Mouse (Mus musculus): ENCODE results near the gene Lamc3. TPM values are rescaled to one million over a fixed set of nuclear protein-coding genes. Genes with fewer than 3 reads are reported as not detected.

Lamc3 gene
- polyA plus RNA-seq, 1 experiment: not detected

DNA sequence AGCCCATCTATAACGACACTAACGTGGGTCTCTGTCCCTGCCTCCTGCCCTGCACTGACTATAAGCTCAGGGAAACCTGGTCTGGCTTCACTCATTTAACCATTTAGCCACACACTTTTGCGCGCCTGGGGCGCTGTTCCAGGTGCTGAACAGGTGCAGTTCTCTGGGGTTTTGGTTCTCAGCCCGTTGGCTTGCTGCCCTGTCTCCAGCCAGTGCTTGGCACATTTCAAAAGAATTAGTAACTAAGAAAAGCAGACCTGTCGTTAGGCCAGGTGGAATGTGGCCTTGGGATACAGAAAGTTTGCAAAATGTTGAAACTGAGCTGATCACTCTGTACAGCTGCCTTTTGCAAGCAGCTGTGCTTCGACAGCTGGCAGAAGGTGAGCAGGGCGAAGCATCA is 37.7 kb downstream of the Lamc3 start:
- no peak overlapping the region for H3K4me3 ChIP-seq (replicated peaks; ENCODE audit: control insufficient read depth, low read depth, low read length)
- no peak overlapping the region for H3K27ac ChIP-seq (ENCODE audit: control insufficient read depth, insufficient read depth, low read depth, low read length, poor library complexity)
- 26% methylated on average over 9 of the region's 9 CpGs for WGBS
- no peaks in the 10 kb centered on the region for H3K4me1 ChIP-seq (ENCODE audit: control insufficient read depth, insufficient read depth, low read length)
- no peak for TF ChIP-seq CTCF (IDR thresholded peaks at IDR 0.05; ENCODE audit: control insufficient read depth, insufficient read depth, low read length)
- no peak for TF ChIP-seq POLR2A (IDR thresholded peaks at IDR 0.05; ENCODE audit: borderline replicate concordance, control insufficient read depth, low read depth, low read length)

DNA sequence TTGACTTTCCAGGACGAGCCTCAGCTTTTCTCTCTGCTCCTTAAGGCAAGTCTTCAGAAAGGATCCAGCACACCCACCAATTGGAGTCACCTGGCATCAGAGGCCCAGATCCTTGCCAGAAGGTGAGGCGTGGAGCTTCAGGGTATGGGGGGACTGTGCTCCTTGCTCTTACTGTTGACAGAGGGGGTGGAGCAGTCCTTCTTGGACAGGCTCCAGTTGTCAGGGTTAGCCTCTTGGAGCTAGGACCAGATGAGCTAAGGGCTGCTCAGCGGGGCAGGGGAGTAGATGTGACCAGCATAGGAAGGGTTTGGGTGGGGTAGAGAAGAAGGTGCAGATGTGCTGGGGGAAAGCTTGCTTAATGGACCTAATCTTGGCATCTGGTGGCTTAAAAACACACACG is 38.8 kb downstream of the Lamc3 start:
- H3K4me3 ChIP-seq (replicated peaks; ENCODE audit: control insufficient read depth, low read depth, low read length): no peak overlapping the region
- H3K27ac ChIP-seq (ENCODE audit: control insufficient read depth, insufficient read depth, low read depth, low read length, poor library complexity): no peak overlapping the region
- TF ChIP-seq CTCF (IDR thresholded peaks at IDR 0.05; ENCODE audit: control insufficient read depth, insufficient read depth, low read length): no peak
- no peak for TF ChIP-seq POLR2A (IDR thresholded peaks at IDR 0.05; ENCODE audit: borderline replicate concordance, control insufficient read depth, low read depth, low read length)
- 51% methylated on average over 4 of the region's 4 CpGs for WGBS
- H3K4me1 ChIP-seq (ENCODE audit: control insufficient read depth, insufficient read depth, low read length): no peaks in the 10 kb centered on the region

DNA sequence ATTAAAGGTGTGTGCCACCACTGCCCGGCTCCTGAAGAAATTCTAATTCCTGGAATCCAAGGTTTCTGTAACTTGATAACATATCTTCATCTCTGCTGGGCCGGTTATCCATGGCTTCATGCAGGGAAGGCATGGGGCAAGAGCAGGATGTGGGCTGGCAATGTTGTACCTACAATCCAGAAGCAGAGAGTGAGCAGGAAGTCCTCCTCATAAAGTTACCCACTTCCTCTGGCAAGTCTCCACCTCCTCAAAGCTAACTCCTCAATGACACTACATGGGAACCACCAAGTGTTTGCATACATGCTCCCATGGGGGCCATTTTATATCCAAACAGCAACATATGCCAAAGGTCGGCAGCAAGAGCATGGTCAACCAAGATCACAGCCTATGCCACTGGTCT is 42.6 kb downstream of the Lamc3 start:
- 32% methylated on average over 3 of the region's 3 CpGs for WGBS
- TF ChIP-seq POLR2A (IDR thresholded peaks at IDR 0.05; ENCODE audit: borderline replicate concordance, control insufficient read depth, low read depth, low read length) (no peak), CTCF (IDR thresholded peaks at IDR 0.05; ENCODE audit: control insufficient read depth, insufficient read depth, low read length) (no peak)
- Histone ChIP-seq H3K4me1 (ENCODE audit: control insufficient read depth, insufficient read depth, low read length) (no peaks in the 10 kb centered on the region), H3K4me3 (replicated peaks; ENCODE audit: control insufficient read depth, low read depth, low read length) (no peak overlapping the region), H3K27ac (ENCODE audit: control insufficient read depth, insufficient read depth, low read depth, low read length, poor library complexity) (no peak overlapping the region)

DNA sequence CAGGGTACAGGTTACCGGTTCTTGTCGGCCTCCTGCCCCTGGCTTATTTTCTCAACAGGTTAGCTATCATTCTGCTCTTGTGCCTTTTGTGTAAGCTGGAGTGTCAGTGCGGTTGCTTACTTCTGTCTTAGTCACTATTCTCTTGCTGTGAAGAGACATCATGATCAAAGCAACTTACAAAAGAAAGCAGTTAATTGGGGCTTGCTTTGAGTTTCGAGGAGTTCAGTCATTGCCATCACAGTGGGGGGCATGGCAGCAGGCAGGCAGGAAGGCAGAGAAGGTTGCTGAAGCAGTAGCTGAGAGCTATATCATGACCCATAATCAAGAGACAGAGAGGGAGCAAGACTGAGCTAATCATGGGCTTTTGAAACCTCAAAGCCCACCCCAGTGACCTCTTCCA is 47.5 kb downstream of the Lamc3 start:
- no peak overlapping the region for H3K4me3 ChIP-seq (replicated peaks; ENCODE audit: control insufficient read depth, low read depth, low read length)
- H3K4me1 ChIP-seq (ENCODE audit: control insufficient read depth, insufficient read depth, low read length): no peaks in the 10 kb centered on the region
- TF ChIP-seq CTCF (IDR thresholded peaks at IDR 0.05; ENCODE audit: control insufficient read depth, insufficient read depth, low read length): no peak
- TF ChIP-seq POLR2A (IDR thresholded peaks at IDR 0.05; ENCODE audit: borderline replicate concordance, control insufficient read depth, low read depth, low read length): no peak
- WGBS: 76% methylated on average over 4 of the region's 4 CpGs
- H3K27ac ChIP-seq (ENCODE audit: control insufficient read depth, insufficient read depth, low read depth, low read length, poor library complexity): no peak overlapping the region

DNA sequence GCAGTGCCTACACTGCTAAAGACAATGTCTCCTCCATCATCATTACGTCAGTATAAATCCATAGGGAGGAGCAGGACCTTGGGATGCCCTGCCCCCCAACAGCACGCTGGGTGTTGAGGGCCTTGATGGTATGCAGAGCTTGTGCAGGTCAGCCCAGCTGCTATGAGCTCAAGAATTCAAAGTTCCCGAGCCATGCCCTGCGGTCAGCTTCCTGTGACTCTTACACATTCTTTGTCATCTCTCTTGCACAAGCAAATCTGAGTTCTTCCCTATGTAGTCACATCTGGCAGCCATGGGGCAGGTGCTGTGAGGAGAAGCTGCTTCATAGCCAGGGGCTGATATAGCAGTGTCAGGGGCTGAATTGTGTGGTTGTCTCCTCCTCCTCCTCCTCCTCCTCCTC is 48.0 kb downstream of the Lamc3 start:
- Histone ChIP-seq H3K4me3 (replicated peaks; ENCODE audit: control insufficient read depth, low read depth, low read length) (no peak overlapping the region), H3K4me1 (ENCODE audit: control insufficient read depth, insufficient read depth, low read length) (no peaks in the 10 kb centered on the region), H3K27ac (ENCODE audit: control insufficient read depth, insufficient read depth, low read depth, low read length, poor library complexity) (no peak overlapping the region)
- WGBS: 45% methylated on average over 4 of the region's 4 CpGs
- TF ChIP-seq CTCF (IDR thresholded peaks at IDR 0.05; ENCODE audit: control insufficient read depth, insufficient read depth, low read length) (no peak), POLR2A (IDR thresholded peaks at IDR 0.05; ENCODE audit: borderline replicate concordance, control insufficient read depth, low read depth, low read length) (no peak)

DNA sequence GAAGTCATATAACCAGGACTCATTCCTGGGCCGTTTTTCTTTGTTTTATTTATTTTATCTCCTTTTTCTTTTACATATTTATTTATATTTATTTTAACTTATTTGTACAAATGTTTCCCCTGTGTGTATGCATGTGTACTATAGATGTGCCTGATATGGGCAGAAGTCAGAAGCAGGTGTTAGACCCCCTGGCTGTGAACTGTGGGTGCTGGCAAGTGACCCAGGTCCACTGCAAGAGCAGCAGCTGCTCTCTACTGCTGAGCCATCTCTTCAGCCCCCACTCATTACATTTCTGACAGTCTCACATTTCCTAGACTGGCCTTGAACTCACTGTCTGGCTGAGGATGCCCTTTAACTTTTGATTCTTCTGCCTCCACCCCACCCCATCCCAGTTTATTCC is 51.2 kb downstream of the Lamc3 start:
- Histone ChIP-seq H3K4me3 (replicated peaks; ENCODE audit: control insufficient read depth, low read depth, low read length) (no peak overlapping the region), H3K27ac (ENCODE audit: control insufficient read depth, insufficient read depth, low read depth, low read length, poor library complexity) (no peak overlapping the region), H3K4me1 (ENCODE audit: control insufficient read depth, insufficient read depth, low read length) (no peaks in the 10 kb centered on the region)
- TF ChIP-seq POLR2A (IDR thresholded peaks at IDR 0.05; ENCODE audit: borderline replicate concordance, control insufficient read depth, low read depth, low read length): no peak
- TF ChIP-seq CTCF (IDR thresholded peaks at IDR 0.05; ENCODE audit: control insufficient read depth, insufficient read depth, low read length): no peak
- 70% methylated on average over 1 of the region's 1 CpGs for WGBS

DNA sequence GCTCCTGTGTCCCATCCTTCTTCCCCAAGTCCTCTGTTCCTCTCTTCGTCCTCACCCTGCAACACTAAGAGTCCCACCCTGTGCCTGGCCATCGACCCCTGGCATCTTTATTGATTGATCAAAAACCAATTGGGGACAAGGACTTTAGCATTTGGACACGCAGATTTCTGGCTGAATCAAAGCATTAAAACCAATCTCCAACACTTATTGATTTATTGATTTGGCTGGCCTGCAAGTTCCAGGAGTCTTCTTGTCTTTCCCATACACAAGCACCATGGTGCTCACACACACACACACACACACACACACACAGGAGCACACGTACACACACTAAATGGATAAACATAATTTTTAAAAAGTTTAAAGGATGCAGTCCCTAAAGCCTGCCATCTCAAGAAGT is 55.9 kb downstream of the Lamc3 start:
- no peak overlapping the region for H3K4me3 ChIP-seq (replicated peaks; ENCODE audit: control insufficient read depth, low read depth, low read length)
- 43% methylated on average over 4 of the region's 4 CpGs for WGBS
- TF ChIP-seq CTCF (IDR thresholded peaks at IDR 0.05; ENCODE audit: control insufficient read depth, insufficient read depth, low read length) (no peak), POLR2A (IDR thresholded peaks at IDR 0.05; ENCODE audit: borderline replicate concordance, control insufficient read depth, low read depth, low read length) (no peak)
- no peaks in the 10 kb centered on the region for H3K4me1 ChIP-seq (ENCODE audit: control insufficient read depth, insufficient read depth, low read length)
- no peak overlapping the region for H3K27ac ChIP-seq (ENCODE audit: control insufficient read depth, insufficient read depth, low read depth, low read length, poor library complexity)

DNA sequence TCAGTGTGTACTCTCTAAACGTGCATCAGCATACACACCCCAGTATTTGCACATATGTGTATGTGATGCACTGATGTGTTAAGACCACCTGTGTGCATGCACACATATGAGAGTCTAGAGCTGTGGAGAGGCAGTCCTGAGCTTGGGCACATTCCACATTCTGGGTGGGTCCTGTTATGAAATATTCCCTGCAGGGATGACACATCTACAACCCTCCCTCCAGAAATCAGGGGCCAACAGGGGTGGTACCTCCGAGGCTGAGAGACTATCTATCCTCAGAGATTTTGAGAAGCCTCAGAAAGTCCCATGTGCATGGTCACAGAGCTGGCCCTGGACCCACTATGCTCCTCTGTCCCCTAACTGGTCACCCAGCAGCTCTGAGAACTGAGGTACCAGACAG is 58.5 kb downstream of the Lamc3 start:
- no peak overlapping the region for H3K27ac ChIP-seq (ENCODE audit: control insufficient read depth, insufficient read depth, low read depth, low read length, poor library complexity)
- H3K4me1 ChIP-seq (ENCODE audit: control insufficient read depth, insufficient read depth, low read length): no peaks in the 10 kb centered on the region
- WGBS: 66% methylated on average over 2 of the region's 2 CpGs
- TF ChIP-seq CTCF (IDR thresholded peaks at IDR 0.05; ENCODE audit: control insufficient read depth, insufficient read depth, low read length) (no peak), POLR2A (IDR thresholded peaks at IDR 0.05; ENCODE audit: borderline replicate concordance, control insufficient read depth, low read depth, low read length) (no peak)
- H3K4me3 ChIP-seq (replicated peaks; ENCODE audit: control insufficient read depth, low read depth, low read length): no peak overlapping the region

DNA sequence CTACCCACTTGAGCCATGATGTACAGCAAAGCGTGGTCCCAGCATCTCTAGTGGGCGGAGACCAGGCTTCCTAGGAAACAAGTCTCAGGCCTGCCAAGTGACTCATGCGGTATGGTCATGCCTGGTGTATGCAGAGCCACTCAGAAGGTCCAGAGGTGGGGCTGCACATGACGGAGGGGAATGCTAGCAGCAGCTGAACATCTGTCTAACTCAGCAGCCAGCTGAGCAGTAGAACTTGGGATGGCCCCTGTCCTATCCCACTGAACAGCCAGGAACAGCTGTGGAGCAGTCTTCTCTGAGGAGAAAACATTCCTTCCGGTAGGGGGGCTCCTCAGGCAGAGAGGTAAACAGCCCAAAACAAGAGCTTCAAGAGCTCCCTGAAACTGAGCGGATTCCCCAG is 61.3 kb downstream of the Lamc3 start:
- H3K4me1 ChIP-seq (ENCODE audit: control insufficient read depth, insufficient read depth, low read length): no peaks in the 10 kb centered on the region
- TF ChIP-seq POLR2A (IDR thresholded peaks at IDR 0.05; ENCODE audit: borderline replicate concordance, control insufficient read depth, low read depth, low read length) (no peak), CTCF (IDR thresholded peaks at IDR 0.05; ENCODE audit: control insufficient read depth, insufficient read depth, low read length) (no peak)
- WGBS: 78% methylated on average over 6 of the region's 6 CpGs
- no peak overlapping the region for H3K27ac ChIP-seq (ENCODE audit: control insufficient read depth, insufficient read depth, low read depth, low read length, poor library complexity)
- H3K4me3 ChIP-seq (replicated peaks; ENCODE audit: control insufficient read depth, low read depth, low read length): no peak overlapping the region
